Mouse (Mus musculus) retina, adult 2 months (tissue): ENCODE results near the gene Ctnna2.

Experiments used
- DNase-seq: peaks from one replicate; pipeline ENCODE4 v3.0.0-alpha.2; 2012; ENCODE audit warnings: low read depth, low spot score

Ctnna2 gene

DNA sequence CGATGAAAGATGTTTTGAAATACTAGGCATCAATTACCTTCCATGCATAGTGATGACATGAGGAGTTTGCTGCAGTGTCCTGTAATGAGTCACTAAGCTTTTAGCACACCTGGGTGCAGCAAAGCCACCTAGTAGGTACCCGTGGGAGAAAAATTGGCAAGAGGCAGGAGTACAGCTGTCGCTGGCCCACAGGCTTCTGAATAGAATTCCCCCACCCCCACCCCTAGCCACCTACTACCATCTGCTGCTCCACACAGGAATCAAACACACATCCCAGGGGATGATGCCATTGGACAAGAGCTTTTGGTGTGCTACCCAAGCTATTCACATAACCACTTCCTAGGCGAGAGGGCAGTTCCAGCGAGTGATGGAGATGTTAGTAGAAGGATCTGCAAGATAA, 700.7 kb downstream of the Ctnna2 start:
- DNase-seq, result no peak

DNA sequence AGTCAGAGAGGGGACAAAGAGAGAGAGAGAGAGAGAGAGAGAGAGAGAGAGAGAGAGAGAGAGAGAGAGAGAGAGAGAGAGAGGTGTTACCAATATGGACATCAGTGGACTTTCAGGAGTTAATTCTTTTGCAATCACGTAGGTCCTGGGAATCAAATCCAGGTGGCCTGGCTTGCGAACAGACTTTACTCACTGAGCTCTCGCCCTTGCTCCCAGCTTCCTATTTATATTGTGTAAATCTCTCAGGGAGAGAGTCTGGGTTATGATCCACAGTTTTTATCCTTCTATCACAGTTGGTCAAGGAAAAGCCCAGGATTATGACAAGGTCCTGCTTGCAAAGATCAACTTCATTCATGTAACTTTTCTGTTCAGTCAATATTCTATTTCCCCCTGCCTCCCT, 714.3 kb downstream of the Ctnna2 start:
- no peak for DNase-seq

DNA sequence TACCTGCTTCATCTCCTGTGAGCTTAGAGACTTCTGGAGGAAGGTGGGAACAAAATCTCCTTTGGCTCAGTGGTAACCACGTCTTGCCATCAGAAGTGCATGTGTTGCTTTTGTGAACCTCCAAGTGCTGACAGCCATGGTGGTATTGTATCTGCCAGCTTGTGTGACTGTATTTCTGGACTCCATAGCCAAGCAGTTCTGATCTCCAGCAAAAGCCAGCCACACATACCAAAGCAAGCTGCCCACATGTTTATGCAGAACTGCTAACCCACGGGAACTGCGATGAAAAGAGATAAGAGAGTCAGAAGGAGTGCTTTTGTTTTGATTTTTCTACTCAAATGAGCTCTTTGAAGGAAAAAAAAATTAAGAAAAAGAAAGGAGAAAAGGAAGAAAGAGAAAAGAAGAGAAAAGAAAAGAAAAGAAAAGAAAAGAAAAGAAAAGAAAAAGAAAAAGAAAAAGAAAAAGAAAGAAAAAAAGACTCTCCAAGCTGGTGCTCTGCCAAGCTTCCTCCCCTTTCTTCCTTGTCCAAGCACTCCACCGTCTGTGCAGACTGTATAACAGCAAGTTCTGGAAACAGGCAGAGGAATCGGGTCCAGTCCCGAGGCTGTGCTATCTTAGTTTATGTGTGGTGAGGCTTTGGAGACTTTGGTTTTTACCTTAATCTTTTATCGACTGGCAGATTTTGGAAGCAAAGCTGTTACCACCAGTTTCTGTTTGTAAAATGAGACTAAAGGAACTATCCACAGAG, 722.0 kb downstream of the Ctnna2 start:
- no peak for DNase-seq

DNA sequence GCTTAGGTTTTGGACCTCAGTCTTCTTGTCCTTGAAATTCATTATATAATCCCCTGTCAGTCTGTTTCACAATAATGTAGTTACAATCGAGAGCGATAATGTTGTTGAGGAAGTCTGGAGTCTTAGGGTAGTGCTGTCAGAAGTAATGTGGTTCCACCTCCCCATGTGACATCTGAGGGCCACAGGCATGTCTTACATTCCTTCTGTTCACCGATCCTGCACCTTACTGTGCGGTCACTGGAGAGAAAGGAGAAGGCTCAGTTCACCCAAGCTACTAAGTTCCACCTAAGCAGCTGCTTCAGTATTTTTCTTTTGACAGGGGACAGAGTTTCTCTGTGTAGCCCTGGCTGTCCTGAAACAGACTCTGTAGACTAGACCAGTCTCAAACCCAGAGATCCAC, 723.2 kb downstream of the Ctnna2 start:
- DNase-seq, result no peak

DNA sequence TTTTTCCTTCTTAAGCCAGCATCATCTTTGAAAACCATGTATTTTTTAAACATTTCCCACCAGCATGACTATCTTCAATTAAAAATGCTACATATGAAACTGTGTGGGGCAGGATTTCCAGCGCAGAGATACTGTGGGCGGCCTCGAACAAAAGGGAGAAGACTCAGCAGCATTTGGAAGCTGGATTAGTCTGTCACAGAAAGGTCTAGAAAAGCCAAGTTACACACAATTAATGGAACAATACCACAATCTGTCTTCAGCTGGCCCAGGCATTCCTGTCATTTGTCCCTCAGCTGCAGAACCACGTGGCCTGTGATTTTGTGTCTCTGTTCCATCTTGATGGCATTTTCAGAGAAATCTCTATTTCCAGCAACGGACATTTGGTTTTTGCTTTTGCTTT, 726.0 kb downstream of the Ctnna2 start:
- no peak for DNase-seq

DNA sequence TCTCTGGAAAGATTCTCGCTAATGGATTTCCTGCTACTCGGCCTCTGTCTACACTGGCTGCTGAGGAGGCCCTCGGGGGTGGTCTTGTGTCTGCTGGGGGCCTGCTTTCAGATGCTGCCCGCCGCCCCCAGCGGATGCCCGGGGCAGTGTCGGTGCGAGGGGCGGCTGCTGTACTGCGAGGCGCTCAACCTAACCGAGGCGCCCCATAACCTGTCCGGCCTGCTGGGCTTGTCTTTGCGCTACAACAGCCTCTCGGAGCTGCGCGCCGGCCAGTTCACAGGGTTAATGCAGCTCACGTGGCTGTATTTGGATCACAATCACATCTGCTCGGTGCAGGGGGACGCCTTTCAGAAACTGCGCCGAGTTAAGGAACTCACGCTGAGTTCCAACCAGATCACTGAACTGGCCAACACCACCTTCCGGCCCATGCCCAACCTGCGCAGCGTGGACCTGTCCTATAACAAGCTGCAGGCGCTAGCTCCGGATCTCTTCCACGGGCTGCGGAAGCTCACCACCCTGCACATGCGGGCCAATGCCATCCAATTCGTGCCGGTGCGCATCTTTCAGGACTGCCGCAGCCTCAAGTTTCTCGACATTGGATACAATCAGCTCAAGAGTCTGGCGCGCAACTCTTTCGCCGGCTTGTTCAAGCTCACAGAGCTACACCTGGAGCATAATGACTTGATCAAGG, 735.8 kb downstream of the Ctnna2 start:
- DNase-seq, result no peak

DNA sequence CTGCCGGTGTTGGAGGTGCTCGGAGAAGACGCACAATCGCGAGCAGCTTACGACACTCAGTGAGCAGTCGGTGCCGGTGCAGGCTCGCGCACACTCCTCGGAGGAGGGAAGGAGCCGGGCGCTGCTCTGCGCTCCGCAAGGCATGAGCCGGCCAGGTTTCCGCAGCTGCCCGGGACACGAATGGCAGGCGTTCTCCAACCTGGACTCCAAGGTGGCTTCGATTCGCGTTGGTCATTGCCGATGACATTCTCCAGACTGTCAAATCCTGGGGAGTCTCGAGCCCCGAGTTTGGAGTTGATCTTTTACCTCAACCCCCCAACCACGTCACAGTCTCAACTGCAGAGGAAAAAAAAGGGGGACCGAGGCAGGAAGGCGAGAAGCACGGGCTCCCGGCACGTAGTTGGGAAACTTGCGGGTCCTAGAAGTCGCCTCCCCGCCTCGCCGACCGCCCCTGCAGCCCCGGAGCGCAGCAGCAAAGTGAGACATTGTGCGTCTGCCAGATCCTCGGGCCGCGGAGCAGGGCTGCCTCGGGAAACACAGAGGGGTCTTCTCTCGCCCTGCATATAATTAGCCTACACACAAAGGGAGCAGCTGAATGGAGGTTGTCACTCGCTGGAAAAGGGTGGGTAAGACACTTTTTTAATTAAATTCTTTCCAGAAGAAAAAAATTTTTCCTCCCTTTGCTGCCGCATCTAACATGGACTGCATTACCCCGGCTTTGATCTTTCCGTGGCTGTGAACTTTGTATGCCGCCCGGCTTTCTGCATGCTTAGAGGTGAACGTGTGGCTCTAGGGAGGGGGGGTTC, 736.7 kb downstream of the Ctnna2 start, which contains the start of gene Lrrtm1:
Gene Lrrtm1 (plus strand): TSS at position 89 of the 806 bp plus-strand sequence.
- DNase-seq, result no peak

DNA sequence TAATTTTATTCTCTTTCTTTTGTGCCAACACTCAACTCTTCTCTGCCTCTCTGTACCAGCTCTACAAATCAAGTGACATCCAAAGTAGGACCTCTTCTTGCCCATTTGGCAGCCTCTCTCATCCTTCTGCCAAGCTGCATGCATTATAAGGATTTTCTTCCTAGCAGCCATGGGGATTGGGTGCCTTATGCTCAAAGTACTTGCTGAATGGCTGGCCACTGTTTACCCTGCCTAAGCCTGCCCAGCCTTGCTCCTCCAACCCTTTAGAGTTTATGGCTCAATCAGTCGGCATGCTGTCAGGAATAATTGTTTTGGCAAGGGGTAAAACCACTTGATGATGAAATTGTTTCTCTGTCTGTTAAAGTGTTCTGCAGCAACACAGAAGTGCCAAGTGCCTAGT, 739.1 kb downstream of the Ctnna2 start:
- DNase-seq, result no peak

DNA sequence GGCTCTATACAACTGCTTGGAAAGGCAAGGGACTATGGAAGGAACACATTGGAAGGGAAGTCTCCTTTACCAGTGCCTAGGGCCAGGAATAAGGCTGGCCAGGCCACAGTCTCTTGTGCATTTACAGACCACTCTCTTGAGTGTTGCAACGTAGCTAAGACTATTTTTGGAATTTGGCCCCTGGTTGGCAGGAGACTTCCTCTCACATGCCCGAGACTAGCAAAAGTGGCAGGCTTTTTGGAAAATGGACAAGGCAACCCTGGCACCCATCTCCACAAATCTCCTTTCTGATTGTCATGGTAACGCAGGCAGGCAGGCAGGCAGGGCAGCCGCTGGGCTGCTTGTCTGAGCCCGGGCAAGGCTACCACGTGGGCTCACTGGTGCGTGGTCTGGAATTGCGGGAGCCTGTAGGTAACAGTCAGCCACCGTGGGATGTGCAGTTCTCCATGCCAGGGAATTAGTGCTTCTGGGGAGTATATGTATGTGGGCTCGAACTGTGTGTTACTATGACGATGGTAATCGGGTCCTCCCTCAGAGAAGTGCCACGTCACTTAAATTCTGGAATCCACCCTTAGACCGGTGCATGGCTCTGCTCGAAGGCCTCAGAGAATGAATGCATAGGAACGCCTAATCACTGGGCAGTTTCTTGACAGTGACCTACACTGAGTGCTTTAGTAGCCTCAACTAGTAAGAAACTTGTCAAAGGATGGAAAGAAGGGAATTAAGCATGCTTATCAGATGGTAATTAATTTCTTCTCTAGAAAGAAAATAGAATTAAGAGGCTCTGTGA, 756.5 kb downstream of the Ctnna2 start:
- no peak for DNase-seq

DNA sequence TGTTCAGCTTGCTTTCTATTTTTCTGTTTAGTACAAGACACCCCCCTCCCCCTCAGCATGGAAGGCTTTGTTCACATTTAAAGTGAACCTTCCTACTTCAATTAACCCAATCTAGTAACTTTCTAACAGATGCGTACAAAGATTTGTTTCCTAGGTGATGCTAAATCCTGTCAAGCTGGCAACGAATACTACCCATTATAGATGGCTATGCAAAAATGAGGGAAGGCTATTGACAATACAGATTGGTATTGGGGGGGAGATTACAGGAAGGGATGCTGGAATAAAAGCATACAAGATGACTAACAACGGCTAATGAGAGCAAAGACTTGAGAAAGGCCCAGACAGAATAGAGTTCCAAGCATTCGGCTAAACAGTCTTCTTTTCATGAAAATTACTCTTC, 758.7 kb downstream of the Ctnna2 start:
- DNase-seq, result no peak

DNA sequence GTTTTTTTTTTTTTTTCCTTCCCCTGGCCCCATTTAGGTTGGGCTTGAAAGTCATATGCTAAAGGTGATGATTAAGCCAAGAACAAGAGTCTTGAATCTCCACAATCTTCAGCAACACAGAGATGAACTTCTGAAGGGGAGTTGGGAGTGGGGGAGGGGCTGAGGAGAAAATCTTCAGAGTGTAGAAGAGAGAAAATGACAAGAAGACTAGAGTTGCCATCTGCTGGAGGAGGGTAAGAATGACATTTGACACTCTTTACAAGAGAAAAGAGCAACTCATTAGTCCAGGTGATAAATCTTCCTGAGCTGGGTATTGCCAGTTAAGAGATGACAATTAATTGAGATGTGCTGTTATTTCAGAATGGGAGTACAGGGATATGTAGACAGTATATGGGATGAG, 760.6 kb downstream of the Ctnna2 start:
- no peak for DNase-seq

DNA sequence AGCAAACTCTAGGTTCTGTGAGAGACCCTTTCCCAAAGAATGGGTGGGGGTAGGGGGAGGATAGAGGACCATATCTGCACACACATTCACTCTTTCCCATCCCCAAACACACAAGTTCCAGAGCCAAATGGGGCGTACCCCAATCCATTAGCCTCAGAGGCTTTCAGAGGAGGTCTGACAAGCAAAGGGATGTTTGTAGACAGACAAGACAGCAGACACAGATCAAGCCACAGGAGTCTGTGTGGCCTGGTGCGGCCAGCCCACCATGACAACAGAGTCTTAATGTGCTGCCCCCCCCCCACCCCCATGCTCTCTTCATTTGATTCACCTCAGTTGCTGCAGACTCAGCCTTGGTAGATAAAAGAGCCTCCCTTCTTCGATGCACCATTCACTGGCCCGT, 764.2 kb downstream of the Ctnna2 start:
- DNase-seq, result no peak

DNA sequence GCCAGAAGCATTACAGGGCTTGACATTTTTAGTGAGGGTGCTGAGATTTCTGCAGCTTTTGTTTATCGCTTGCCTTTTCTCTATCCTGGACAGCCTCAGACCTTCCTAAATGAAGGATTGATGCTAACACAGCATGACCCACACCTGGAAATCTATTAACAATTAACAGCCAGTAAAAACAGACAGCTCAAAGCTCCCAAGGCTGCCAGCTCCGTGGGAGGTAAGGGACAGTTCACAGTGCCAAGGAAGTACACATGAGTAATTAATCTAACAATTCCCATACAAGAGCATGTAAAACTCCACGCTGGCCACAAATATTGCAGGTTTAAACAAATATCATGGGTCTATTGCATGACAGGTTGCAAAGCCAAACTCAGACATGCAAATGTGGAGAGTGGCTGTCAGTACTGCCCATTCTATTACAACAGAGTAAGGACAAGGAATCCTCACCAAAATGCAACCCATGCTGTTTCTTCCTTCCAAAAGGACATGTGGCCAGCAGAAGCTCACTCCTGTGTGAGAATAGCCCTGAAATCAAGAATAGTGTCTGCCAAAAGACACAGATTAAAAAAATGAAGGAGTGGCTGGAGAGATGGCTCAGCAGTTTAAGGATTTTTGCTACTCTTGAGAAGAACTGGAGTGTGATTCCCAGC, 765.6 kb downstream of the Ctnna2 start:
- no peak for DNase-seq

DNA sequence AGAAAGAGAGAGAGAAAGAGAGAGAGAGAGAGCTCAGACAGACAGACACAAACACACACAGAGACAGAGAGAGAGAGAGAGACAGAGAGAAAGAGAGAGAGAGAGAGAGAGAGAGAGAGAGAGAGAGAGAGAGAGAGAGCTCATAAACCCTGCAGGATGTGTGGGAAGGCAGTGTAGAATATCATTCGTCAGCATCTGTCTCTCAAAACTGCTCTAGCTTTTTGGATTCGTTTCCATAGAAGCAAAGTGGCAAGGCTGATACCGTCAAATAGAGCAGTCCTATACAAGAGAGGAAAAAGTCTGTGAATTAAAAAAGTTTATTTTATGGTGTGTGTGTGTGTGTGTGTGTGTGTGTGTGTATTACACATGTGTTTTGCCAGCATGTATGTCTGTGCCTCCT, 769.6 kb downstream of the Ctnna2 start:
- DNase-seq, result no peak

DNA sequence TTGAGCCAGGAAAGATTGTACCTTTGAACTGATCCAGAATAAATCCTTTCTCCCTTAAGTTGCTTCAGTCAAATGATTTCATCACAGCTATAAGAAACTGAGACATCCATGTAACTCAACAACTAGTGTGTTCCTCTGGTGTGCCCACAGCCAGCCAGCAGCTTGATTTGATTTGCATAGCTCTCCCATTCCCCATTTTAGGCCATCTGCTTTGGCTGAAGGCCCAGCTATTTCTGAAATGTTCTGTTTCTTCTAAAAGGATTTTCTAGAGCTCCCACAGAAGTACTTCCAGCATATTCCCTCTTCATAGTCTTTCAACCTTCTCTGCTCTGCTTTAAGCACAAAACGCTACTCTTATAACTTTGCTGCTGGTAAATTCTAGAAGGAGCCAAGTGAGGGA, 770.3 kb downstream of the Ctnna2 start:
- DNase-seq, result no peak

DNA sequence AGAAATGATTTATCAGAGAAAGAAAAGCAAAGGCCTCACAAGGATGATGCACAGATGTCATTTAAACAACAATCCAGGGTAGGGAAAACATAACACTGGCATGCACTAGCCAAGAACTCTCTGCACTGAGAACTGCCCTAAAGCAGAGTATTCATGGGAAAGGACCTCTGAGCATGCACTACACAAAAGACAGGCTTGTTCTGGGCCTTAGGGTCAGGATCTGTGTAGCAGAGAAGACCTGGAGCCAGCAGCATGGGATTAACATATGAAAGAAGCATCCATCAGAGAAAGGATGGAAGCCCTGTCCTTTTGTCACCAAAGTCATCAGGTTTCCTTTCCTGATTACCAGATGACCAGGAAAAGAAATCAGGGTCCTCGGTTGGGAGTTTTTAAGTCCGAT, 780.1 kb downstream of the Ctnna2 start:
- no peak for DNase-seq

DNA sequence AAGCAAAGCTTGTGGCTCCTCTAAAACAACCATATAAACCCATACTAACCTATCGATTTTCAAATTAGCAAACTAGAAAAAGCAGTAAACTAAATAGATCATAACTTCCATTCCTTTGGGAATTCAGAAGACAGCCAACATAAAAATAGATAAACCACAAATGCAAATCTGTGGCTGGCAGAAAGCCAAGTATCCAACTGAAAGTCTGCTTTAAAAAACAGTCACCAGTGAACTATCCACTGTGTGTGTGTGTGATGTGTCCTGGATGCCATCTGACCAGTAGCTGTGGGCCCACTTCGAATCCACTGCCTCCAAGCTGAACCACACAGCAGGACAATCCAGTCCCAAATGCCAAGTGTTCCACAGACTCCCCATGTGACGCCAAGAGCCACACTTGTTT, 782.8 kb downstream of the Ctnna2 start:
- DNase-seq, result no peak

DNA sequence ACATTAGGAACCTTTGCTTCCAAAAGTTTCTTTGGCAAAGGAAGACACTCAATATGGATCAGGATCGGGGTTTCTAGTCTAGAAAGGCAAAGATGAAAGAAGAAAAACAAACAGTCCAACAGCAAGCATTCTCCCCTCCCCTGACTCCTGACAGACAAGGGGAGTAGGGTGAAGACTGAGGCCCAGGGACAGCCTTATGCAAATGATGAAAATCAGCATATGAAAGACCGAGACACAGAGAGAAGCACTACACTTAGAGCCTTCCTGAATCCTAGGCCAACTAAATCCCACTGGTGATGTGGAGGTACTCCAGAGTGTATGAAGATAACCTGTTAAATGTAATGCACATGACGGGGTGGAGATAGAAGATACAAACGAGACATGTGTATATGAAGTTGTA, 787.9 kb downstream of the Ctnna2 start:
- no peak for DNase-seq

DNA sequence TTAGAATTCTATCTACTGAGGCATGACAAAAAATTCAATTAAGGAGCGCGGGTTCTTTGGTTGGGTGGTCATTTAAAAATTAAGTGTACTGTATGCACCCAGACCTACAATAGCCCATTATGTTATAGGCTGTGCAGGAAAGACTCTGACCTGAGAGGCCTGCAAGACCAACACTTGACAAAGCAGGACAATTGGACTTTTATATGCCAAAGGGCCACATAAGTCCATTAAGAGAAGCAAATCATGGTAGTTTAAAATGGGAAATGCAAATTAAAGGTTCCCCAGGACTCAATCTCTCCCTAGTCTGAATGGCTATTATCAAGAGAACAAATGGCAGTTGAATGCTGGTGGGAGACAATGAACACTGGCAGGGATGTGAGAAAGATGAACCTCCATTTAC, 790.9 kb downstream of the Ctnna2 start:
- no peak for DNase-seq

DNA sequence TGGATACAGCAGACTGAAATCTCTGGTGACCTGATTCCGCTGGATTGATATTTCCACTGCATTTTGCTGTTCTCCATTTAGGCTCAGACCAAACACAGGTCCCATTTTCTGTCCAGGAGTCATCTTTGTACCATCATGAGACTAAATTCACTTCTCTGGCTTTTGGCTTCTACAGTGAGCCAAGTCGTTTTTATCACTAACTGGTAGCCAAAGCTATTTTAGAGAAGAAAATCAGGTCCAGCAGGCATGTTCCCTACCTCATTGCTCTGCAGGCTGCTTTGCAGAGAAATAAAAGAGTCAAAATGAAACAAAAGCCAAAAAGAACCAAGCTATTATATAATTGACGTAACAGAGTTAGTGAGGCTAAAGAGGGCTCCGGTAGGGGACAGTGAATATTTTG, 793.7 kb downstream of the Ctnna2 start:
- DNase-seq, result no peak

DNA sequence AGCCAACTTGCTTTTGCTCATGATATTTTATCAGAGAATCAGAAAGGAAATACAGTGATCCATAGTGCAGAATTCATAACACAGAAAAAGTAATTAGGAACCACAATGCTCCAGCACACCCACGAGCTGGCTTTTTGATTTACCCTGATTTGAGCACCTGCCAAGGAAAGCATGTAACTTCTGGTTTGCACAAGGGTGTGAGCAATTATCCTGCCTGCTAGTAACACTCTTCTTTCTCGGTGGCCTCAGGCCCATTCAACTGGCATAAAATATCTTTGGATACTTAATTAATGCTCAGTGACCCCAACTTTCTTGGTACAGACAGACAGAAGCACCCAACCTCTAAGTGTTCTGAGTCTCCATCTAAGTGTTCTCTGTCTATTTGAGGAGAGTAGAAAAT, 794.6 kb downstream of the Ctnna2 start:
- no peak for DNase-seq
